Mouse (Mus musculus): ENCODE data around the gene Igf2. TPM values are rescaled to one million over a fixed set of nuclear protein-coding genes. Genes with fewer than 3 reads are reported as not detected.

Igf2 gene
- polyA plus RNA-seq (2012; ENCODE audit: insufficient read depth, insufficient read length, low replicate concordance, missing spikeins), result not detected in 2 replicates

- TF ChIP-seq POLR2A (IDR thresholded peaks at IDR 0.05; ENCODE audit: insufficient read depth, low read depth, low read length) (no peak), CTCF (IDR thresholded peaks at IDR 0.05; ENCODE audit: insufficient read depth, low read depth, low read length) (no peak)
- Histone ChIP-seq H3K4me1 (ENCODE audit: control insufficient read depth, insufficient read depth, low read length) (peaks cover 6% of the 10 kb centered on the region; the same call in 1 of the 2 replicates), H3K4me3 (ENCODE audit: insufficient read depth, low read depth, low read length) (no peak within 1 kb of the TSS), H3K27ac (ENCODE audit: insufficient read depth, low read depth, low read length) (no peak within 1 kb of the TSS)
- WGBS, result 89% methylated on average over 2 of the region's 2 CpGs
These were observed at the start of gene Igf2 for GRCm38 (mm10) chr7:142666659-142667058. Gene Igf2 (minus strand): TSS chr7:142666816.

GRCm38 (mm10) chr7:142714783-142715498 lies 48.3 kb upstream of the Igf2 start:
- peaks cover 3% of the 10 kb centered on the region for H3K4me1 ChIP-seq (ENCODE audit: control insufficient read depth, insufficient read depth, low read length)
- no peak overlapping the region for H3K27ac ChIP-seq (ENCODE audit: insufficient read depth, low read depth, low read length)
- no peak for TF ChIP-seq CTCF (IDR thresholded peaks at IDR 0.05; ENCODE audit: insufficient read depth, low read depth, low read length)
- no peak for TF ChIP-seq POLR2A (IDR thresholded peaks at IDR 0.05; ENCODE audit: insufficient read depth, low read depth, low read length)
- WGBS, result 11% methylated on average over 8 of the region's 8 CpGs
- 0 out of 2 replicates have a peak overlapping the region, but pooled peaks have one; percentile 20 for H3K4me3 ChIP-seq (ENCODE audit: insufficient read depth, low read depth, low read length)

GRCm38 (mm10) chr7:142706873-142707272 lies 40.3 kb upstream of the Igf2 start:
- no peak overlapping the region for H3K27ac ChIP-seq (ENCODE audit: insufficient read depth, low read depth, low read length)
- 86% methylated on average over 2 of the region's 2 CpGs for WGBS
- H3K4me3 ChIP-seq (ENCODE audit: insufficient read depth, low read depth, low read length), result no peak overlapping the region
- TF ChIP-seq POLR2A (IDR thresholded peaks at IDR 0.05; ENCODE audit: insufficient read depth, low read depth, low read length), result no peak
- TF ChIP-seq CTCF (IDR thresholded peaks at IDR 0.05; ENCODE audit: insufficient read depth, low read depth, low read length), result no peak
- H3K4me1 ChIP-seq (ENCODE audit: control insufficient read depth, insufficient read depth, low read length), result no peaks in the 10 kb centered on the region

DNA sequence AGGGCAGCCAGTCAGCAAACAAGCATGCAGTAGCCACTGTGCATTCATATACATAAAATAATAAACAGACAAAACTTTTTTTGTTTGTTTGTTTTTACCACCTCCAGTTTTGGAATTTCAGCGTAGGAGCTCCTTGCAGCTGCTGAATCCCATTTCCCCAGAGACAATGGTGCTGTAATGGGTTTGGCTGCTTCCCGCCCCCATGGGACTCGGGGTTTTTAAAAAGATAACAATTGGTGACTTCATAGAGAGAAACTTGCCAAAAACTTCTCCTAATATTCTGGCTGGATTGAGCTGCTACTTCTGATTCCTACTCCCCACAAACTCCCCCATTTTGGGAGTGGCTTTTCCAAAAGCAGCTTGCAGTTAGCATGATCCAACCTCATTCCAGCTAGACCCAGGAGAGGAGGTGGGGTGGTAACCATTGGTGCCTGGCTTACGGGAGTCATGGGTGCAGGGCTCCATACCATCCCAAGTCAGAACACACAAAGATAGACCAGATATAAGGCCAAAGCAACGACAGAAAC lies 32.8 kb upstream of the Igf2 start:
- Histone ChIP-seq H3K4me3 (ENCODE audit: insufficient read depth, low read depth, low read length) (no peak overlapping the region), H3K4me1 (ENCODE audit: control insufficient read depth, insufficient read depth, low read length) (no peaks in the 10 kb centered on the region), H3K27ac (ENCODE audit: insufficient read depth, low read depth, low read length) (no peak overlapping the region)
- no peak for TF ChIP-seq CTCF (IDR thresholded peaks at IDR 0.05; ENCODE audit: insufficient read depth, low read depth, low read length)
- TF ChIP-seq POLR2A (IDR thresholded peaks at IDR 0.05; ENCODE audit: insufficient read depth, low read depth, low read length), result no peak
- 35% methylated on average over 5 of the region's 5 CpGs for WGBS

- Histone ChIP-seq H3K4me3 (ENCODE audit: insufficient read depth, low read depth, low read length) (no peak overlapping the region), H3K4me1 (ENCODE audit: control insufficient read depth, insufficient read depth, low read length) (no peaks in the 10 kb centered on the region), H3K27ac (ENCODE audit: insufficient read depth, low read depth, low read length) (no peak overlapping the region)
- no peak for TF ChIP-seq POLR2A (IDR thresholded peaks at IDR 0.05; ENCODE audit: insufficient read depth, low read depth, low read length)
- no peak for TF ChIP-seq CTCF (IDR thresholded peaks at IDR 0.05; ENCODE audit: insufficient read depth, low read depth, low read length)
- WGBS, result 90% methylated on average over 3 of the region's 3 CpGs
These were observed 12.0 kb upstream of the Igf2 start for GRCm38 (mm10) chr7:142678611-142679010.

GRCm38 (mm10) chr7:142675644-142676043 lies 9.0 kb upstream of the Igf2 start:
- Histone ChIP-seq H3K4me3 (ENCODE audit: insufficient read depth, low read depth, low read length) (no peak overlapping the region), H3K27ac (ENCODE audit: insufficient read depth, low read depth, low read length) (no peak overlapping the region), H3K4me1 (ENCODE audit: control insufficient read depth, insufficient read depth, low read length) (no peaks in the 10 kb centered on the region)
- 8% methylated on average over 3 of the region's 3 CpGs for WGBS
- TF ChIP-seq CTCF (IDR thresholded peaks at IDR 0.05; ENCODE audit: insufficient read depth, low read depth, low read length) (no peak), POLR2A (IDR thresholded peaks at IDR 0.05; ENCODE audit: insufficient read depth, low read depth, low read length) (no peak)

DNA sequence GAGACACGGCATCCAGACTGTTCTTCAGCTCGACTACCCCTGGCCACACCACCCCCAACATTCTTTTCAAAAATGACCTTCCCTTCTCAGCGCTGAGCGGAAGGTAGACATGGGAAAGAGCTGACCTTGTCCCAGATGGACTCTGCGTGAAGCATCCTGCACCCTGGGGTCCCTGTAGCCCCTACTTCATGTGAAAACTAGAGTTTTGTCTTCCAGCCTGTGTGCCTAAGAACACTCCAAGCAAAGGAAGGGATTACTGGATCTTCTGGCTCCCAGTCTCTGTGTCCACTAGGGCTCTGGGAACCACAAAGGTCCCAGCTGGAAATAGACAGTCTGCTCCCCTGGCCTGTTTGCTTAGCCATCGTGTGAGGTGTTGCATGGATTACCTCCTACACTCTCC lies 8.5 kb upstream of the Igf2 start:
- WGBS, result 75% methylated on average over 6 of the region's 6 CpGs
- TF ChIP-seq CTCF (IDR thresholded peaks at IDR 0.05; ENCODE audit: insufficient read depth, low read depth, low read length) (no peak), POLR2A (IDR thresholded peaks at IDR 0.05; ENCODE audit: insufficient read depth, low read depth, low read length) (no peak)
- Histone ChIP-seq H3K4me1 (ENCODE audit: control insufficient read depth, insufficient read depth, low read length) (no peaks in the 10 kb centered on the region), H3K4me3 (ENCODE audit: insufficient read depth, low read depth, low read length) (no peak overlapping the region), H3K27ac (ENCODE audit: insufficient read depth, low read depth, low read length) (no peak overlapping the region)

GRCm38 (mm10) chr7:142672120-142672519 lies 5.5 kb upstream of the Igf2 start:
- no peaks in the 10 kb centered on the region for H3K4me1 ChIP-seq (ENCODE audit: control insufficient read depth, insufficient read depth, low read length)
- H3K27ac ChIP-seq (ENCODE audit: insufficient read depth, low read depth, low read length), result no peak overlapping the region
- no peak overlapping the region for H3K4me3 ChIP-seq (ENCODE audit: insufficient read depth, low read depth, low read length)
- no peak for TF ChIP-seq POLR2A (IDR thresholded peaks at IDR 0.05; ENCODE audit: insufficient read depth, low read depth, low read length)
- TF ChIP-seq CTCF (IDR thresholded peaks at IDR 0.05; ENCODE audit: insufficient read depth, low read depth, low read length), result no peak
- WGBS, result 5% methylated on average over 4 of the region's 4 CpGs

DNA sequence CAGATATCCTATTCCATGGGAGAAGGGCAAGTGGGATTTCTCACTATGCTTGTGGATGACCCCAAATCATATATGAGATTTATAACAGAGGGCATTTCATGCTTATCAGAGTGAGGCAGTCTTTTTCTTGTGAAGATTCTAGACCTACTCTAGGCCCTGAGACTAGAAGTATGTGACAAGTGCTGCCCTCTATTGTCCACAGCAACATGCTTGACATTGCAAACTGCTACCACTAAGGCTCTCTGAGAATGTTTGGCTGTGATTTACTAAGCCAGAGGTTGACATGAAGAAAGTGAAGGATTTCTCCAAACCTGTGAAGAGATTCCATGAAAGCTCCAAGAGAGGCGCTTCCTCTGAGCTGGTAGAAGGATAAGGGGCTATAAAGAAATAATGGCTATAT lies 4.5 kb upstream of the Igf2 start:
- 98% methylated on average over 1 of the region's 1 CpGs for WGBS
- Histone ChIP-seq H3K4me3 (ENCODE audit: insufficient read depth, low read depth, low read length) (no peak overlapping the region), H3K27ac (ENCODE audit: insufficient read depth, low read depth, low read length) (no peak overlapping the region), H3K4me1 (ENCODE audit: control insufficient read depth, insufficient read depth, low read length) (no peaks in the 10 kb centered on the region)
- TF ChIP-seq CTCF (IDR thresholded peaks at IDR 0.05; ENCODE audit: insufficient read depth, low read depth, low read length), result no peak
- TF ChIP-seq POLR2A (IDR thresholded peaks at IDR 0.05; ENCODE audit: insufficient read depth, low read depth, low read length), result no peak

Data from olfactory bulb, adult 2 months (tissue).